Mouse (Mus musculus): ENCODE data around the gene Gm3435.
"Not testable (repeated sequence)": the region's sequence is repeated elsewhere in the genome, so short reads cannot be mapped to it uniquely, and the experiment has no call there.

Gm3435 gene
- long read RNA-seq, experiment 1, partial matches to known transcripts = 4 of 9 reads
- long read RNA-seq, experiment 1, other reads (novel, unspliced or antisense) = 4 of 9 reads
- long read RNA-seq, experiment 2, partial matches to known transcripts = 0 of 6 reads
- long read RNA-seq, experiment 2, other reads (novel, unspliced or antisense) = 4 of 6 reads

DNA sequence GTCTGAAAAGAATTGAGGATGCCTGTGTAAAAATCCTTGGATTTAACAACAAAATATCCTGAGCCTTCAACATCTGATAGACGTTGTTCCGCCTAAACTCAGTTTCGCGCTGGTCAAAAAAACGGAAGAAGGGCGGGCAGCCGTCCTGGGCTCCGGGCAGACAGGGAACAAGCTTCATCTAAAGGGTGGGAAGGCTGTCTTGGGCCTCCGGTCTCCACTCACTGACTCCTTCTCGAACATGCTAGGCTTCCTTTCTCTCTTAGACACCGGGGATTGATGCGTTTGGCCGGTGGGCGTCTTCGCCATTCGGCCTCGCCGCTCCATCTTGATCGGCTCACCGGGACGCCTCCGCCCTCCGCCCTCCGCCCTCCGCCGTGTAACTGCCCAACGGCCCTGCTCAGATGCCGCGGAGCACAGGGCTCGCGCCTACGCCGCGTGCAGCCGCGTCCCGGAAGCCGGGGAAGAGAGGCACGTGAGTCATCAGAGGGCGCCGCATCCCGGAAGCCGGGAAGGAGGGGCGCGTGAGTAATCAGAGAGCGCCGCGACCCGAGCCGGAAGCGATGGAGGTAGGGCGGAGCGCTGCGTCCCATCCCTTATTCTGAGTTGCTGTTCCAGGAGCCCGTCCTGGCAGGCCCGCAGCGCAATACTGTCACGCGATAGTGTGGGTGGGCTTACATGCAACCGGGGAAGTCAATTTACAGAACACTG, at the start of gene Gm3435:
Gene Gm3435 (plus strand): TSS at position 471 of the 708 bp plus-strand sequence.
- intact Hi-C loops (cut with DNase I) = not testable (repeated sequence)

DNA sequence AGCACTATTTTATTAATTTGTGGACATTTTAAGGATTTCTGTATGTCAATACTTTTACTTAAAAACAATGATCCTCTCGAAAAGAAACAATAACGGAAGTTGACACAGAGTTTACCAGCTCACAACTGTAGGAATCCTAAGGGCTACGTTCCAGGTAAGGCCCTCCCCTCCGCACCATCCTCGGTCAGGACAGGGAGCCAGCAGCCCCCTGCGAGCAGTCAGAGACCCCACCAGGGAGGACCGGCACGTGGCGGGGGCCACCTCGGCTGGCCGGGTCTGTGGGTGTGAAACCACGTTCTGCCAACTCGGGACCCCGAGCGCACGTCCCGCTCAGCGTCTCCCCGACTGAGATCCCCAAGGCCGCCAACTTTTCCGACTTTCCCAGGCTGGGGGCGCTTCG, 49.5 kb upstream of the Gm3435 start:
- intact Hi-C loops (cut with DNase I) = no loop called here

DNA sequence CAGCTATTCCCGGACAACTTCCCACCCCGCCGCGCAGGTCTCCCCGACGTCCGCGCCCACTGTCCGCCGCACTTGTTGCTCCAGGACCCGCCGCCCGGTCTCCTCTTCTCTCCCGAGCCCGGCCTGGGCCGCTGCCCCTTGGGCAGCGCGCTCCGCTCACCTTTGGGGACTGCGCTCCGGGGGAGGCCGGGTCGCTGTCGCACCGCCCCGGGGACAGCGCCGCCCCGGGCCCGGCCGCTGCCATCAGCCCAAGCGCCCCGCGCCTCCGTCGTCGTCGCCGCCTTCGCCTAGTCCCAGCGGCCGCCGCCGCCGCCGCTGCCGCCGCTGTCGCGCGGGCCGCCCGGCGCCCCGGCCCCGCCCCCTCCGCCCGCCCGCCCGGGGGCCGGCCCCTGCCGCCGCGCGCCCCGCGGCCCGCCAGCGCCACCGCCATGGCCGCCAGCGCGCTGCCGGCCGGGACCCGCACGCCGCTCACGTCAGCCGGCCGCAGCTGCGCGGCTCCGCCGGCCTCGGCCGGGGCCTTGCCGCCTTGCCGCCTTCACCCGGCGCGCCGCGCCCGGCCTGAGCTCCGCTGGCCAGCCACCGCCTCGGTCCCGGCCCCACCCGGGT, 48.9 kb upstream of the Gm3435 start, which contains the start of gene Phf10:
Gene Phf10 (minus strand): TSS at position 323 of the 606 bp plus-strand sequence.
- intact Hi-C loops (cut with DNase I) = not testable (repeated sequence)

- intact Hi-C loops (cut with DNase I) = not testable (repeated sequence)
Measured at GRCm38 (mm10) chr17:14961557-14962154, 48.3 kb upstream of the Gm3435 start.

- intact Hi-C loops (cut with DNase I) = not testable (repeated sequence)
Measured at GRCm38 (mm10) chr17:14968373-14968913, 41.5 kb upstream of the Gm3435 start.

DNA sequence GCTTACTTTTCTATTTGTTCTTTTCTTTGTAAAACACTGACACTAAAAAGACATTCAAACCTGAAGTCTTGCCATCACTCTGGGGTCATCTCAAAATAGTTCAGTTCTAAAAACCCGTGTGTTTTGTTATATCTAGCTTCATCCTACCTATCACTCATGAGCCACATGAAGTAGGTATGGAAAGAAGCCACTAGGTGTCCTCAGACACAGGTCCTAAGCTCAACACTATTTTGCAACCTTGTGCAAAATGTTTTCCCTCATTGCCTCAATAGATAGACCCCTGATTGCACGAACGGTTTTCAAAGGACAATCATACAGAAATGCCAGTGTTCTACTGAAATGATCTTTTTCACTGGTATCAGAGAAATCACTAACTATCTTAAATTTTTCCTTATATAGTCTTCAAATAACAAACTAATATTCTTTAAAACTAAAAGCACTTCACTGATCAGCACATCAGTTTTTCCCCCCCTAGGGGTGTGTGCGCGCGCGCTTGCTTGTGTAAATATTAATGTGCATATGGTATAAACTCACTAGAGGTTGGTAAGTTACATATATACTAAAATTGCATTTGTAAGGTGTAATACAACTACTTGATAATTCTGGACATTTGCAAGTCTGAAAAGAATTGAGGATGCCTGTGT, 32.1 kb upstream of the Gm3435 start:
- intact Hi-C loops (cut with DNase I) = not testable (repeated sequence)

GRCm38 (mm10) chr17:14978362-14979038, 31.5 kb upstream of the Gm3435 start, which contains the start of the genes 9030025P20Rik and Gm3417:
Gene 9030025P20Rik, plus strand, starts transcription at chr17:14978468.
Gene Gm3417, minus strand, starts transcription at chr17:14978790.
- intact Hi-C loops (cut with DNase I) = not testable (repeated sequence)

GRCm38 (mm10) chr17:14990116-14990702, 19.8 kb upstream of the Gm3435 start:
- intact Hi-C loops (cut with DNase I) = not testable (repeated sequence)

GRCm38 (mm10) chr17:14992522-14993138, 17.3 kb upstream of the Gm3435 start:
- intact Hi-C loops (cut with DNase I) = not testable (repeated sequence)

GRCm38 (mm10) chr17:14993139-14993832, 16.7 kb upstream of the Gm3435 start:
- intact Hi-C loops (cut with DNase I) = not testable (repeated sequence)

DNA sequence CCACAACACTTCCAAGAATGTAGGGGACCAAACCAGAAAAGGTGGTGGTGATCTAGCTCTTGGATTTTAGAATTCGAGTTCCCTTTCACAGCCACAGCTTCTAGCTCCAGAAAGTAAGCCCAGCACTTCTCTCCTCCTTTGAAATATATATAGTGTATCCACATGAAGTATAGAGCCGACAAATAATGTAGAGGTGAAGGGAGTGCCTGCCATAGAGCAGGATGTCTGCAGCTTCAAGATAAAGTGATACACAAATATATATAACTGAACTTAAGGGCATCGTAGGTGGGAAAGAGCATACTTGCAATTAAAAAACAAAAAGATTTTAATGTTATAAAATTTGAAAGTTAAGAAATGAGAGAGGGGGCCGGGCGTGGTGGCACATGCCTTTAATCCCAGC, 15.8 kb upstream of the Gm3435 start:
- intact Hi-C loops (cut with DNase I) = not testable (repeated sequence)

- intact Hi-C loops (cut with DNase I) = not testable (repeated sequence)
Measured at GRCm38 (mm10) chr17:15000047-15000446, 9.9 kb upstream of the Gm3435 start.

- intact Hi-C loops (cut with DNase I) = not testable (repeated sequence)
Measured at GRCm38 (mm10) chr17:15009088-15009487, 888 bp upstream of the Gm3435 start.

DNA sequence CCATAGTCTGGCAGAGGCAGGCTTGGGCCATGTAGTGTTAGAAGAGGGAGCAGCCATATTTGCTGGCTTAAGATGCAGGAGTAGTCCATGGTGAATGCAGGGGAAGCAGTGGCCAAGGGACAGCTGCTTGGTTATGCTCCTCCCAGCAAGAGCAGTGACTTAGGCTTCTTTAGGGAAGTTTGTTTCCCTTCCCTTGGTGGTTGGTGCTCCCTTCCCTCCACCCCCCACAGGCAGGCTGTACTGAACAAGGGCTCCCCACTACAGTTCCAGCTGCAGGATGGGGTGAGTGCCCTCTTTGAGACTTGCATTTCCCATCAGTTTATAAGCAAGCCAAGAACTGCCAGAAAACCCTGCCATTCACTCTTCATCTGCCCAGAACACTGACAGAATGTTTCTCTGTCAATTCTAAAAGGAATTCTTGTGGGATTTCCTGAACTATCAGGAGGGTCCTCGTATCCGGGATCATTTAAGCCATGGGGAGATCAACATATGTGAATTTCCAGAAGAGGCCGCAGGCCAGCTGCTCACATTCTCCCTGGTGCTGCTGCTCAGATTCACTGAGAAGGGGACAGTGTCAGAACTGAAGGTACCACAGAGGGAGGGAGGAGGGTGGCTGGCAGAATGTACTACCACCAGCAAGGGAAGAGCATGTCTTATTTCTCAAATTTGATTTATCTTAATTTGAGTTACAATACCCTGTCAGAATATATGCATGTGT, 11.7 kb downstream of the Gm3435 start:
- intact Hi-C loops (cut with DNase I) = not testable (repeated sequence)

- intact Hi-C loops (cut with DNase I) = not testable (repeated sequence)
Measured at GRCm38 (mm10) chr17:15023878-15024492, 14.0 kb downstream of the Gm3435 start.

- intact Hi-C loops (cut with DNase I) = not testable (repeated sequence)
Measured at GRCm38 (mm10) chr17:15024502-15025193, 14.7 kb downstream of the Gm3435 start.

DNA sequence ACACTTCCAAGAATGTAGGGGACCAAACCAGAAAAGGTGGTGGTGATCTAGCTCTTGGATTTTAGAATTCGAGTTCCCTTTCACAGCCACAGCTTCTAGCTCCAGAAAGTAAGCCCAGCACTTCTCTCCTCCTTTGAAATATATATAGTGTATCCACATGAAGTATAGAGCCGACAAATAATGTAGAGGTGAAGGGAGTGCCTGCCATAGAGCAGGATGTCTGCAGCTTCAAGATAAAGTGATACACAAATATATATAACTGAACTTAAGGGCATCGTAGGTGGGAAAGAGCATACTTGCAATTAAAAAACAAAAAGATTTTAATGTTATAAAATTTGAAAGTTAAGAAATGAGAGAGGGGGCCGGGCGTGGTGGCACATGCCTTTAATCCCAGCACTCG, 15.5 kb downstream of the Gm3435 start:
- intact Hi-C loops (cut with DNase I) = not testable (repeated sequence)
